Mouse (Mus musculus) cerebellum, adult 8-10 months (tissue): Measurements from ENCODE around the gene Gcn1l1.
"Not testable (repeated sequence)": the region's sequence is repeated elsewhere in the genome, so short reads cannot be mapped to it uniquely, and the experiment has no call there.

ENCODE experiments used
- DNase-seq: peaks from one replicate; pipeline ENCODE4 v3.0.0; 2022

The Gcn1l1 gene

DNA sequence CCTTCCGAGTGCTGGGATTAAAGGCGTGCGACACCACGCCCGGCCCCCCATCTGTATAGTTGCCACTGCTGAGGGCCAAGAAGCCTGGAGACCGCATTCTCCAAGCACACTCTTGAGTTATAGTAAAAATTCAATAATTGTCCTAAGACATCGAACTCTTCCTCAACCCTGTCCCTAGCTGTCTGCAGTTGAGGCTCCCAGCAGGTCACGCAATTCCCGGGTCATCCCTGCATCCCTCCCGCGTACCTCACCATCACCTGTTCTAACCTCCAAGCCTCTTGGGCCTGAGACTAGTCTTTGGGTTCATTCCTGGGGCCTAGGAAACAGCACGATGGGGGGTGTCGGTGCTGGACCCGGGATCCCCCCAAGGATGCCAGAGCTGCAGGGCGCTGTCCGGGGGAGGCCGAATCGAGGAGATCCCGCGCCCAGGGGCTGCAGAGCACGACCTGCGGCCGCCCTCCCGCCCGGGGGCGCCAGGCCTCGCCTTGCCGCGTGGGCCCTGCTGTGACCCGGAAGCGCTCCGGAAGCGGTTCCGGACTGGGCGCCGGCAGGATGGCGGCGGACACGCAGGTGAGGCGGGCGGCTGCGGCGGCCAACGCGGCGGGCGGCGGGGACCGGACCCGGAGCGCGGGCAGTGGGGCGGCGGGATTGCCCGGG lies at the start of gene Gcn1l1:
Gene Gcn1l1, plus strand, starts transcription at position 518 of the 657 bp plus-strand sequence.
- peak; percentile 75 for DNase-seq

DNA sequence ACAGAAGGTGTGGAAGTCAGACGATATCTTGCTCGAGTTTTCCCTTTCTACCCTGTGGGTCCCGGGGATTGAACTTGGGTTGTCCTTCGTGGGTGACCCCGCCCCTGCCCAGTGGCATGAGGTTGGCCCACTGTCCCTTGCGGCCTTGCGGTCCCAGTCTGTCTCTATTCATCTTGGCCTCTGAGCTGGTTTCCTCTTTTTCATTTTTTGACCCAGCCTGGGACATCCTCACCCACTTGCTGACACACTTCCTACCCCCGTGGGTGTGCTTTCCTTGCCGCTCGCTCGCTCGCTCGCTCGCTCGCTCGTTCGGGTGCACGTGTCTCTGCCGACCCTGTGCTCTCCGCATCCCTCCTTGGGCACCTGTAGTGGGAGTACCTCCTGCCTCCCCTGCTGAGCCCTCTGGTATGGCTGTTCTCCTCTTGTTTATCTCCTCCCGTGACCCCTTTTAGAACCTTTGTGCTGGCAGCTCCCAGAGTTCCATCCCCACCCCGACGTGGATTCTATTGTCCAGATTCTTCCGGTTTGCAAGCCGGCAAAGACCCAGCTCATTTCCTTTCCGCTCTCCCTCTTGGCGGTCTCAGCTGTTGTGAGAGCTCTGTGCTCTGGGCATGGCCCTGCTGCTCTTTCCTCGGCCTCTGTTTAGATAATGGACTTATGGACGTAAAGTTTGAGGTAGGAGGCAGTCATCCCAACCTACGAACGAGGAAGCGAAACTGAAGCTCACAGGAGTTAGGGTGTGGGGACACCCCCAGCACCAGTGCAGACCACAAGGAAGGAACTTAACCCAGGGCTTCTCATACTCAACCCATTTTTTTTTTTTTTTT lies 48.8 kb upstream of the Gcn1l1 start:
- DNase-seq, result no peak

DNA sequence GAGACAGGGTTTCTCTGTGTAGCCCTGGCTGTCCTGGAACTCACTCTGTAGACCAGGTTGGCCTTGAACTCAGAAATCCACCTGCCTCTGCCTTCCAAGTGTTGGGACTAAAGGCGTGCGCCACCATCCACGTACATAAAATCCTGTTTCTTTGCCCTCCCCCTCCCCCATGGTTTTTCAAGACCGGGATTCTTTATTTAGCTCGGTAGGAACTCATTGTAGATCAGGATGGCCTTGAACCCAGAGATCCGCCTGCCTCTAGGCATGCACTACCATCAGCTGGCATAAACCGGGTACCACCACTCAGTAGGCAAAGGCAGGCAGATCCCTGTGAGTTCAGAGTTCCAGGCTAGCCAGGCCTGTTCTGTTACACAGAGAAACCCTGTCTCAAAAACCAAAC lies 48.1 kb upstream of the Gcn1l1 start:
- no peak for DNase-seq

DNA sequence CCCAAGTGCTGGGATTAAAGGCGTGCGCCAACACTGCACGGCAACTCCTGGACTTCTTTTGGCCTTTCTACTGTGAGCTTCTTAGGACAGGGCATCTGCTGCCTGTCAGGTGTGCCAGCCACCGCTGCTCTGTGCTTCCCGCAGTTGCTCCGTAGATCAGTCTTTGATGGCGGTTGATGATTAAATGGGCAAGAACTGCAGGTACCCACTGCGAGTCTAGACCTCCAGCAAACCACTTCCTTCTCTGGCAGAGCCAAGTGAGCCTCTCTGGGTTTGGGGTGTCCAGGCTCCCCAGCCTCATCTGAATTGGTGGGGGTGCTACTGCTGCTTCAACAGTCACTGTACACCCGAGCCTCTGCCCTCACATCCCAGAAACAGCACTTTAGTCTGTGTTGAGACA lies 47.6 kb upstream of the Gcn1l1 start:
- DNase-seq, result no peak

DNA sequence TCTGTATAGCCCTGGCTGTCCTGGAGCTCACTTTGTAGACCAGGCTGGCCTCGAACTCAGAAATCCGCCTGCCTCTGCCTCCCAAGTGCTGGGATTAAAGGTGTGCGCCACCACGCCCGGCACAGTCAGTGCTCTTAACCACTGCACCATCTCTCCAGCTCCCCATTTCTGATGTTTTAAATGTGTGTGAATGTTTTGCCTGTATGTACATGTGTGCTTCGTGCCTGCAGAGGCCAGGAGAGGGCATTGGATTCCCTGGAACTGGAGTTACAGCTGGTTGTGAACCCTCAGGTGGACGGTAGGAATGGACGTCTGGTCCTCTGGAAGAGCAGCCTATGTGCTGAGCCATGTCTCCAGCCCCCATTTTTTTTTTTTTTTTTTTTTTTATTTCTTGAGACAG lies 46.8 kb upstream of the Gcn1l1 start:
- not testable (repeated sequence) for DNase-seq

DNA sequence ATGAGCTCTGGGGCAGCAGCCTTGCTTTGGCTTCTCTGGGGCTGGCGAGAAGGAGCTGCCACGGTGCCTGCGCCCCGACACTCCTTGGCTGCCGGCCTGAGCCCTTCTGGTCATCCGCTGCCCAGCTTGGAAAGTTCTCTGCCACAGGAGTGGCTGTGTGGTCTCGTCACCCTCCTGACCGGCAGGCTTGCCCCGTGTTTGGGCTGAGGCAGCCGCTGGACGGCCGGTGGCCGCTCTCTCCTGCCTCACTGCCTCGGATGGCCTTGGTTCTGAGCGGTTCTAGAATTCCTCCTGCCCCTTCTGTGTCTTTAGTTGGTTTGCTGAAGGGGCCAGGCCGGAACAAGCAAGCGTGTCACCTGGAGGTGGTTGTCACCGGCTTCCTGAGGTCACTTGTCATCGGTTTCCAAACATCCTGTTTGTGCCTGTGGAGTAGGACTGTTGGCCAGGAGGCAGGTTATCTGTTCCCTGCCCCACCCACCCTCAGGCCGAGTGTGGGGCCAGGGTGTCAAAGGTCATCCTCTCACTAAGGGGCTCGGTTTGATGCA lies 44.7 kb upstream of the Gcn1l1 start:
- DNase-seq, result no peak

DNA sequence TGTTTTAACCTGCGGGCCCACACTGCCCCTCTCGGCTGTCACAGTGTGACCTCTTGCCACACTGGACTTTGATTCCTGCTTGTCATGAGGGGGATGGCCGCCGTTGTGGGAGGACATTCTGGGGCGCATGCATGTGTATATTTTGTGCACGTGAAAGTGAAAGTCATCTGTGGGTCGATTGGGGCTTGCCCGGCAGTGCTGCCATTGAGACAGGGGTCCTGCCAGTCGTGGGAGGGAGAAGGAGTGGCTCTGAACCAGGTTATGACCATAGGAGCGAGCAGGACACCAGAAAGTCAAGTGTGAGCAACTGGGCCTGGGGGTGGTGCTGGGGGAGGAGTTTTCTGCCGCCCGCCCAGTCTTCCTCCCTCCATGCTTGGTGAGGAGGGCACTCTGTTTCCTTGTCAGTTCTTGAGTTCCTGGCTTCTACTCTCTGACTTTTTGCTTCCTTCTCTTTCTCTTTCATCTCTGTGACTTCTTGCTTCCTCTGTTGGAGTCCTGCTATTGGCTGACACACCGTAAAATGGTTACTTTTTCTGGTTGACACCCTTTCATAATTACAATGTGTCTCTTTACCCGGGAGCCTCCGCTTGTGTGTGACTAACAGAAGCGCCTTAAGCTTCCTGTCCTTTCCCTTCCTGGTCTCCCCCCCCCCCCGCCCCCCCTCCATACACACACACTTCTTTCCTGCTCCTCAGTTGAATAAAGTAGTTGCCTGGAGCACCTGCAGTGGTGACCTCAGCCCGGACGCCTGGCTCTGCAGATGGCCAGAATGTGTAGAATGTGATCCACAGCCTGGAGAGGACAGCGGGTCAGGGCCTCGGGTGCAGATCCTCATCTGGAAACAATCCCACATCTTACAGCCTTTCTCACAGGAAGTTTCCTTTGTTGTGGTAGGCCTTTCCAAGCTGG lies 43.2 kb upstream of the Gcn1l1 start:
- no peak for DNase-seq

DNA sequence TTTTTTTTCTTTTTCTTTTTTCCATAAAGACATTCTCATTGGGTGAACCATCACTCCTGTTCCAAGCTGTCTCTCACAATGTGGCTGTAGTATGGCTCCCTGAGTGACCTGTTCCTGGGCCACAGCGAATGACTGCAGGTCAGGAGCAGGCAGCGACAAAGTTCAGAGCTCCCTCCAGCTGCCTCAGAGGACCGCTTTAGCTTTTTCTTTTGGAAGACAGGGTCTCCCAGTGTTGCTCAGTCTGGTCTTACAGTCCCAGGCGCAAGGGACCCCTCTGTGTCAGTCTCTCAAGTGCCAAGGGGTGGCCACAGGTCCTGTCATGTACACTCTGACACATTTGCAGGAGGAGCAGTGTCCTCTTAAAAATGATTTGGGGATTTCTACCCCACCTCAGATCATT lies 42.5 kb upstream of the Gcn1l1 start:
- DNase-seq, result no peak

DNA sequence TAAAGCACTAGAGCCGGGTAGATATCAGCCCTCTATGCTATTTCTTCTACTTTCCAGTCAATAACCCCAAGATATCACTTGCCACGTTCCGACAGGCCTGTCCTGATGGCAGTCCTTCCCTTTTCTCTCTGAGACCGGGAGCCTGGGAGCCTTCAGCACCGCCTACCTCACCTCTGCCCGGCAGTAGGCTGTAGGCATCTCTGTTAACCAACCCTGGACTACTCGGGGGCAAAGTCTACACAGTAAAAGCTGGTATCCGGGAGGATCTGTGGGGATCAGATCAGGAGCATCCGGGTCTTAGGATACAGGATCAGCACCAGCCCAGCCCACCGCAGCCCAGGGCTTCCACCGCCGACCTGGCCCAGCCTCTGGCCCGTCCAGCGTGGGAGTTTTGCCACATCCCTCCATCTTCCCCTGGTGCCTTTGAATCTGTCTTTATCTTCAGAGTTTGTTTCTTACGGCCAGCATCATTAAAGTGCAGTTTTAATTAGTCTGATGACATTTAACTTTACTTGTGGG lies 42.0 kb upstream of the Gcn1l1 start:
- DNase-seq, result no peak

DNA sequence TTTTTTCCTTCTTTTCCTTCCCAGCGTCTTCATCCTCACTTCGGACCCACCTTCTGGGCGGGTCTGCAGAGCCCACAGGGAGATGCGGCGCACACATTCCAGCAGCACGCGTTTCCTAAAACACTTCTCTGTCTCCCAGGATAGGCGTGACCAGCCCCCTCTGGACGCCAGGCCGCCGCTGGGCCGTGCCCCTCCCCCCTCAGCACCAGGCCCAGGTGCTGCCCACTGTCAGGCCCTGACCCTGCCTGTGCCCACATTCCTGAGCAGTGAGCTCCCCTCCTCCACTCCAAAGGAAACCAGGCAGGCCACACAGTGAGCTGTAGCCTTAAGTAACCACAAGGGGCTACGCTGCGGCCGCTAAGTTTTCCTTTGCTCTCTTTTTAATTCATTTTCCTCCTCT lies 41.1 kb upstream of the Gcn1l1 start:
- DNase-seq, result no peak

DNA sequence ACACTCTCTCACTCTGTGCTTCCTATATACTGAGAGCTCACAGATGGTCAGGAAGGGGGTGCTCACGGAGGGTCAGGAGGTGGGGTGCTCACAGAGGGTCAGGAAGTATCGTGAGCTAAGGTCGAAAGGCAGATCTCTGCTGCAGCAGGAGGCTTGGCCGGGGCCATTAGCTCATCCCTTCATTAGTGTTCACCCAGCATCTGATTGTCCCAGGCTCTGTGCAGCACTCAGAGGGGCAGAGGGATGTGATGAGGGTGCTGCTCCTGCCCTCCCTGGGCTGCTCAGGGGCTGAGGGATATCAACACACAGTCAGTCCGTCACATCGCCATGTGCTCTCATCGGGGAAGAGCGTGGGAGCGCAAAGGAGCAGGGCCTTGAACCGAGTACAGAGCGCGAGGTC lies 40.6 kb upstream of the Gcn1l1 start:
- no peak for DNase-seq

DNA sequence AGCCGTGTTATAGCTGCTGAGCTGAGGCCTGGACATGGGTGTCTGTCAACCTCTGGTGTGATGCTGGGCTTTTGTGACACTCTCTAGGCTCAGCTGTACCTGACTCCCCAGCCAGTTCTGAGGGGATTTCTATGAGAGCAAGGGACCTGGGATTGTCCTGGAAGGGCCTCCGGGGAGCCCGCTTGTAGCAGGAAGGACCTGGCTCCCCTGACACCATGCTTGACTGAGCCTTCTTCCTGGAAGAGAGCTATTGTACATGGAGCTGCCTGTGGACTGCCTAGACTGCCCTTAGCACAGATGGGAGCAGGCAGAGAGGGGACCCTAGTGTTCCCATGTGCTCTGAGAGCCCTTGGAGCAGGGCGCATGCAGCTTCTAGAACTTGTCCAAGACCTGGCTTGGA lies 39.6 kb upstream of the Gcn1l1 start:
- no peak for DNase-seq

DNA sequence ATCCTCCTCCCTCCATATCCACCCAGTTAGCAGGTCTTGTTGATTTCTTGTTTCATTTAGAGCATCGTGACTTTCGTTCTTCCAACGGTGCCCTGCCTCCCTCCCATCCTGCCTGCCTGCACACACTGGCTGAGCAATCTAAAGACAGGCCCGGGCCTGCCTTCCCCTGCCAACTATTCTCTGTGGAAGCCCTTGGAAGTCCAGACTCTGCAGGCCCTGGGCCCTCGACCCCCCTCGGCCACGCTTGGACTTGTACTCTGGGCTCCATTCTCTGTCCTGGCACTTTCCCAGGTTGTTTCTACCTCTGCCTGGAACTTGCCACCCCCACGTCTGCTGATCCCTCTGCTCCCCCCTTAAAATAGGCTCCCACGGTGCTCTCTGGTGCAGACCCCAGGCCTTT lies 39.1 kb upstream of the Gcn1l1 start:
- DNase-seq, result no peak

DNA sequence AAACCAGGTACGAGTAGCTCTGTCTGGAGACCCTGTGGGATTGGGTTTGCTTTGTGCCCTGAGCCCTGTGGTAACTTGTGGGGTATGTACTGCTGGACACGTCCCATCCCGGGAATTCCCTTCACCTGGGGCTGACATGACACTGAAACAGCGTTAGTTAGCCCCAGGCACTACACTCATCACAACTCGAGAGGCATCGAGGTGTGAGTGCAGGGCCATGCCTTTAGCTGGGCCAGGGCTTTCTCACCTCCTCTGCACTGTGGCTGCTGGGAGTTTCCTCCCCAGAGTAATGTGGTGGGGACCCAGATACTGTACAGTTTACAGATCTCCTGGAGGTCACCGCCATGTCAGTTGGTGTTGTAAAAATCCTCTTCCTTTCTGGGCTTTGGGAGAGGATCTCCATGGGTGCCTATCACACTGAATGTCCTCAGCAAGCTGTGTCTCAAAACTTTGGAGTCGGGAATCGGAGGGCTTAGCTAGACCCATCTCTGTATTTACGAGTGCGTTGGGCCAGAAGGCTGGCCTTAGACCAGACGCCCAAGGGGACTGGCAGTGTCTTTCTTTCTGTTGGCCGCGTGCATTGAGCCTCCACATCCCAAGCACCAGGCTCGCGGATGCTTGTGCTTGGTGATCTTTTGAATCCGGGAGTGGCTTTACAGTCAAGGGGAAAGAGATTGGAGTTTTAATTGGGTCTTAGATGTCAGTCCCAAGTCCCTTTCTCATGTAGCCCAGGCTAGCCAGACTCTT lies 38.4 kb upstream of the Gcn1l1 start:
- DNase-seq, result no peak

DNA sequence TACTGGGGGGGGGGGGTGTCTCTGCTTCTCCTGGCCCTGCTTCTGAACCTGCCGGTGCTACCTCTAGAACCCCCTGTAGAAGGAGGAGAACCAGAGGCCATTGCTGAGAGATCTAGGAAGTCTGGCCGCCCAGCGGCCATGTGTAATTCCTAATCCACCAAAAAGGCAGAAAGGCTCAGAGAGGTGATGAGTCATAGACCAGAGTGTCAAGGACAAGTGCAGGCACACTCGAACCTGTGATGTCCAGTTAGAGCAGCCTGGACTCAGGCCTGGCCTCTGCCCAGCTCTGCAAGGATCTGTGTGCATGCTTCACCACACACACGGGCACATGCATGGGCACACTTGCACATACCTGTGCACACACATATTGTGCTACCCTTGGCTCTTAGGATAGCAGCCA lies 36.9 kb upstream of the Gcn1l1 start:
- DNase-seq, result no peak

DNA sequence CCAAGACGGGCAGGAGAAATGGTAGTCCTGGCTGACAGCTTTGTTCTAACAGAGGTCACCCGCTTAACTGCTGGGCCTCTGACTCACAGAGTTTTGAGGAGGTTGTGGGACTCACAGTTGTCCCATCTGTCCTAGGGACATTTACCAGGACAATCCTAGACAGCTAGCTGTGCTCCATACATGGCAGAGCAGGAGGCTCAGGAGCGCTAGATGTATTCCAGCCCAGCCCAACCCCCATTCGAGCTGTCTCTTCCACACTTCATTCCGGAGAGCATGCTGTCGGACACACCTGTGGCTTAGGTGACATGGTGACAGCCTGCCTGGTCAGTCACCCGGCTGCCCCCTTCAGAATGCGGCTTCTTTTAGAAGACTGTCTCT lies 35.7 kb upstream of the Gcn1l1 start:
- no peak for DNase-seq

DNA sequence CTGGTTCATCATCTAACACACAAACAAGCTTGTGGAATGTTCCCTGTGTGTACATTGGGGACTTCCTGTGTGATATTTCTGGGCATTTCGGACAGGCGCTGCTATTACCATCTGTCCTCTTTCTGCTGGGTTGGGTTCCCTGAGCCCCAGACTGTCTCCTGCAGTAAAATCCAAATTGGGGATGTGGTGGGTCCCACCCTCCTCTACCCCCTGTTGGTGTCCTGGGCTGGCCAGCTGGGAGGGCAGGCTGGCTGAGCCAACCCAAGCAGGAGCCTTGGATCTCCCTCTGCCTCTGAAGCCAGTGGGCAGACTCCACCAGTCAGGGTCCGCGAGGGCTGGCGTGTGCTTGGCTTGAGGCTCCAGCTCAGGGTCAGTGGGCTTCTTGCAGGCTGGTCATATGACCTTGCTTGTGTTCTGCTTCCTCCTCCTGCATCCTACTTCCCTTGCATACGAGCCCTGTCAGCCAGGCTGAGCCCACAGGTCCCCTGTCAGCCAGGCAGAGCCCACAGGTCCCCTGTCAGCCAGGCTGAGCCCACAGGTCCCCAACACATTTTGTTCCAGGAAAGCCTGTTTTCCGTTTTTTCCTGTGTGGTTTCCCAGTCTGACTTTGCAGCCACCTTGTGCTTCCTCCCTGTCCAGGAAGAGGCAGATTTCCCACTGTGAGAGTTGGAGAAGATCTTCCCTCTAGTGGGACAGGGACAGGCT lies 35.2 kb upstream of the Gcn1l1 start:
- peak; percentile 55 for DNase-seq

DNA sequence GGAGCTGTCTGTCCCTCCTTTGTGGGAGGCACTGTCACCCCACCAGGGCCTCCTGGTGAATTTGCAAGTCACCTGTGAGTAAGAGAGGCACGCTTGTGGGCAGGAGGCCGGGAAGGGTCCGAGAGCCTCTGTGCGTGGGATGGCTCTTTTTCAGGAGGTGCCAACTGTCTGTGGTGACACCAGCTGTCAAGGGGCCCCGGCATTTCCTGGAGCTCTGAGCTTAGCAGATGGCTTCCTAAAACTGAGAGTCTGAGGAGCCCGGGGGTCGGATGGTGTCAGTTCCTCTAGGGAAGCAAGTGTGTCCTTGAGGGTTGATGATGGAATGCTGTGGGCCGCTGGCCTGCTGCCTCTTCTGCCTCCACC lies 34.6 kb upstream of the Gcn1l1 start:
- DNase-seq, result peak; percentile 92

DNA sequence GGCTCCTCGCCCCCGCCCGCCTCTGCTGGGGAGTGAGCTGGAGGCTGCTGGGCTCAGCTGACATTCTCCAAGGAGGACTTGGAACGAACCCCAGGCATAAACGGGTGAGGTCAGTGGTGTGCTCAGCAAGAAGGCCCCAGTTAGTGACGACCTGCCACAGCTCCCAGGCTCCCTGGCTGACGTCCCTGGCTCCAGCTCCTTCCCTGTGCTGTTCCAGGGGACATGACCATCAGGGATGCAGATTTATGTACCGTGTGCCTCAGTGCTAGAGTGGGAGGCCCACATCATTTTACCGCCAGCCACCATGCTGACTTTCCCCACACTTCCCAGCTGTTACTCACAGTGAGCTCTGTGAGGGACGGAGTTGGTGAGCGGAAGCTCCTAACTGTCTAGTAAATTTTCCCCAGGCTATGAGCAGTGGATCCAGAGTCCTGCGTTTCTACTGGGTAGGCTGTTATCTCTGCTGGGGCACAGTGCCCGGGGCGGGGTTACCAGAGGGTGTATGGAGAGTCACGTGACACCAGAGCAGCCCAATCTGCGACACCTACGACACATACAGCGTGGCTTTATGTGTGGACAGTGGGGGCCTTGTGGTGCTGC lies 33.3 kb upstream of the Gcn1l1 start:
- peak; percentile 80 for DNase-seq

DNA sequence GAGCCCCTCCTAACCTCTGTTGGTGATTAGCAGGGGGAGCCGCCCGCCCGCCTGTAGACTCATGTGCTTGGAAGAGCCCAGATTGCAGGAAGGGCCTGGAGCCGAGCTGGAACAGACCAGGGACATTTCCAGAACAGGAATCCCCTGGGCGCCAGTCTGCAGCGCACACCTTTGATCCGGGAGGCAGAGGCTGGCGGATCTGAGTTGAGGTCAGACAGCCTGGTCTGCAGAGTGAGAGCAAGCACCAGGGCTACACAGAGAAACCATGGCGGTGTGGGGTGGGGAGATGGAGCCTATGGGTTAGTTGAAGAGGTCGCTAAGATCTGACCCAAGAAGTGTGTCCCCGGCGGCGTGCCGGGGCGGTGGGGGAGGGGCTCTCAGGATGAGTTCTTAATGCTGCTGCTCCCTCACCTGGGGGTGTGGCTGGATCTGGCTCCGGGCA lies 30.7 kb upstream of the Gcn1l1 start:
- no peak for DNase-seq

DNA sequence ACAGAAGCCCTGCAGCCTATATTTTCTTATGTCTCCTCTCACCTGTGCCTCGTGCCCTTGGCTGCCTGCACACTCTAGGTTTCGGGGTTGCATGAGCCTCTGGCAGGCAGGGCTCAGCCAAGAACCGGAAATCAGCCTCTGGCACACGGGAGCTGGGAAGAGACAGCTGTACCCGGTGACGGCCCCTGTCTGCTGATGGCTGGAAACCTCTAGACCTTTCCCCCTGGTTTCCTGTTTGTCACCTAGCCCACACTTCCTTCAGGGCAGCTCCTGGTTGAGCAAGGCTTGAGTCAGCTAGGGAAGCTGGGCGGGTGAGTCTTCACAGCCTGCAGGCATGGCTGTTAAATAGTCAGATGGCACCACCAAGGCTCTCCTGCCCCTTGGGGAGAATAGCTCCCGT lies 30.2 kb upstream of the Gcn1l1 start:
- DNase-seq, result no peak
